Mouse (Mus musculus) forebrain, embryonic 13.5 days (tissue): ENCODE data around the gene Mfsd6. TPM values are rescaled to one million over a fixed set of nuclear protein-coding genes. Genes with fewer than 3 reads are reported as not detected.

ENCODE experiments used
- ATAC-seq: fragments of 200-750 bp; cut with Nextera tagmentation; 2 replicates; pipeline ENCODE4 v1.8.0; 2017
- H3K27ac ChIP-seq: fragments of 300-500 bp; sonication (generic); 2 replicates; pipeline ENCODE4 v1.5.1; 2015; ENCODE audit warnings: inconsistent platforms, mild to moderate bottlenecking, moderate library complexity
- H3K27me3 ChIP-seq: fragments of 300-500 bp; sonication (generic); 2 replicates; pipeline ENCODE4 v1.6.1; 2015; ENCODE audit warnings: mild to moderate bottlenecking, inconsistent platforms
- H3K36me3 ChIP-seq: fragments of 300-500 bp; sonication (generic); 2 replicates; pipeline ENCODE4 v1.6.1; 2015; ENCODE audit warnings: mild to moderate bottlenecking, inconsistent platforms; ENCODE audit not compliant: poor library complexity, severe bottlenecking
- H3K4me1 ChIP-seq: fragments of 300-500 bp; sonication (generic); 2 replicates; pipeline ENCODE4 v1.6.1; 2015; ENCODE audit warnings: inconsistent platforms
- H3K4me2 ChIP-seq: fragments of 300-500 bp; sonication (generic); 2 replicates; pipeline ENCODE4 v1.6.1; 2015; ENCODE audit warnings: inconsistent platforms, mild to moderate bottlenecking, moderate library complexity
- H3K4me3 ChIP-seq: fragments of 300-500 bp; sonication (generic); 2 replicates; pipeline ENCODE4 v1.5.1; 2015; ENCODE audit warnings: mild to moderate bottlenecking, inconsistent platforms
- H3K9ac ChIP-seq: fragments of 300-500 bp; sonication (generic); 2 replicates; pipeline ENCODE4 v1.6.1; 2015; ENCODE audit warnings: mild to moderate bottlenecking, inconsistent platforms
- H3K9me3 ChIP-seq: fragments of 300-500 bp; sonication (generic); replicated peaks from 2 replicates; pipeline ENCODE4 v1.6.1; 2016; ENCODE audit warnings: inconsistent platforms
- WGBS: fragments of 180-500 bp; shearing (Covaris S2); methylation state at CpG from one replicate; pipeline ENCODE4 v1.1.7; 2015; 5-methylcytosine and 5-hydroxymethylcytosine counted together
- polyA plus RNA-seq: library from polyadenylated mRNA; unstranded; fragments of >200 nt; fragmentation: Nextera tagmentation; extraction: Ambion mirVana; gene quantifications from 2 replicates; pipeline ENCODE4 v1.2.1, GENCODE M21; 2015

Gene Mfsd6
- polyA plus RNA-seq, 1 experiment from 2014 or later = 4.0 TPM

GRCm38 (mm10) chr1:52734208-52734607 is 6.9 kb upstream of the Mfsd6 start:
- no peak overlapping the region for H3K4me3 ChIP-seq
- H3K27ac ChIP-seq = no peak overlapping the region
- ATAC-seq = no peak
- H3K36me3 ChIP-seq = no peaks in the 10 kb centered on the region
- H3K27me3 ChIP-seq = no peaks in the 10 kb centered on the region
- no peak overlapping the region for H3K9ac ChIP-seq
- no peaks in the 10 kb centered on the region for H3K9me3 ChIP-seq
- H3K4me2 ChIP-seq = no peak overlapping the region
- 86% methylated on average over 4 of the region's 4 CpGs for WGBS
- H3K4me1 ChIP-seq = no peaks in the 10 kb centered on the region

GRCm38 (mm10) chr1:52730258-52730657 is 3.0 kb upstream of the Mfsd6 start:
- Histone ChIP-seq H3K9me3 (no peaks in the 10 kb centered on the region), H3K36me3 (no peaks in the 10 kb centered on the region), H3K27ac (no peak overlapping the region), H3K9ac (no peak overlapping the region), H3K4me3 (no peak overlapping the region), H3K27me3 (no peaks in the 10 kb centered on the region), H3K4me2 (no peak overlapping the region), H3K4me1 (peaks cover 5% of the 10 kb centered on the region; the same call in 1 of the 2 replicates)
- ATAC-seq = no peak
- WGBS = 72% methylated on average over 1 of the region's 1 CpGs

GRCm38 (mm10) chr1:52728857-52729489 is 1.7 kb upstream of the Mfsd6 start:
- no peaks in the 10 kb centered on the region for H3K27me3 ChIP-seq
- no peaks in the 10 kb centered on the region for H3K36me3 ChIP-seq
- no peaks in the 10 kb centered on the region for H3K9me3 ChIP-seq
- peaks cover 5% of the 10 kb centered on the region; the same call in 1 of the 2 replicates for H3K4me1 ChIP-seq
- no peak overlapping the region for H3K4me2 ChIP-seq
- ATAC-seq = no peak
- no peak overlapping the region for H3K4me3 ChIP-seq
- no peak overlapping the region for H3K27ac ChIP-seq
- no peak overlapping the region for H3K9ac ChIP-seq
- WGBS = 94% methylated on average over 5 of the region's 5 CpGs

GRCm38 (mm10) chr1:52726371-52727055 is 749 bp downstream of the Mfsd6 start:
- Histone ChIP-seq H3K4me2 (peak overlapping the region; percentile 85), H3K4me1 (peaks cover 5% of the 10 kb centered on the region; the same call in 1 of the 2 replicates), H3K4me3 (peak overlapping the region; percentile 87), H3K9me3 (no peaks in the 10 kb centered on the region), H3K36me3 (no peaks in the 10 kb centered on the region), H3K9ac (peak overlapping the region; percentile 93), H3K27ac (peak overlapping the region; percentile 91), H3K27me3 (no peaks in the 10 kb centered on the region)
- under 1% methylated on average over 53 of the region's 56 CpGs for WGBS
- peak; percentile 86 for ATAC-seq

GRCm38 (mm10) chr1:52722586-52722985 is 4.7 kb downstream of the Mfsd6 start:
- H3K27ac ChIP-seq = no peak overlapping the region
- WGBS = 66% methylated on average over 4 of the region's 4 CpGs
- ATAC-seq = no peak

GRCm38 (mm10) chr1:52719096-52719495 is 8.2 kb downstream of the Mfsd6 start:
- Histone ChIP-seq H3K4me1 (peaks cover 12% of the 10 kb centered on the region; the same call in 1 of the 2 replicates), H3K4me2 (no peak overlapping the region), H3K36me3 (no peaks in the 10 kb centered on the region), H3K27ac (no peak overlapping the region), H3K9me3 (no peaks in the 10 kb centered on the region), H3K4me3 (no peak overlapping the region), H3K9ac (no peak overlapping the region), H3K27me3 (no peaks in the 10 kb centered on the region)
- no peak for ATAC-seq
- WGBS = 62% methylated on average over 5 of the region's 5 CpGs

More at GRCm38 (mm10) chr1:52722586-52722985, 4.7 kb downstream of the Mfsd6 start:
- no peaks in the 10 kb centered on the region for H3K36me3 ChIP-seq
- H3K9me3 ChIP-seq = no peaks in the 10 kb centered on the region
- peaks cover 14% of the 10 kb centered on the region; the same call in 1 of the 2 replicates for H3K4me1 ChIP-seq
- H3K27me3 ChIP-seq = no peaks in the 10 kb centered on the region
- no peak overlapping the region for H3K4me3 ChIP-seq
- H3K9ac ChIP-seq = no peak overlapping the region
- no peak overlapping the region for H3K4me2 ChIP-seq

GRCm38 (mm10) chr1:52718068-52718748 is 9.1 kb downstream of the Mfsd6 start:
- Histone ChIP-seq H3K4me3 (no peak overlapping the region), H3K36me3 (no peaks in the 10 kb centered on the region), H3K9me3 (no peaks in the 10 kb centered on the region), H3K27ac (no peak overlapping the region), H3K4me2 (no peak overlapping the region), H3K4me1 (peaks cover 12% of the 10 kb centered on the region; the same call in 1 of the 2 replicates), H3K27me3 (no peaks in the 10 kb centered on the region), H3K9ac (no peak overlapping the region)
- peak; percentile 60; the same call in 1 of the 2 replicates for ATAC-seq
- 56% methylated on average over 3 of the region's 3 CpGs for WGBS

GRCm38 (mm10) chr1:52714451-52714850 is 12.8 kb downstream of the Mfsd6 start:
- H3K4me1 ChIP-seq = peaks cover 12% of the 10 kb centered on the region; the same call in 1 of the 2 replicates
- no peaks in the 10 kb centered on the region for H3K9me3 ChIP-seq
- H3K27ac ChIP-seq = no peak overlapping the region
- WGBS = 44% methylated on average over 1 of the region's 1 CpGs
- no peaks in the 10 kb centered on the region for H3K27me3 ChIP-seq
- H3K4me2 ChIP-seq = no peak overlapping the region
- no peaks in the 10 kb centered on the region for H3K36me3 ChIP-seq
- no peak overlapping the region for H3K9ac ChIP-seq
- no peak for ATAC-seq
- H3K4me3 ChIP-seq = no peak overlapping the region

- Histone ChIP-seq H3K9me3 (no peaks in the 10 kb centered on the region), H3K27me3 (no peaks in the 10 kb centered on the region), H3K4me2 (no peak overlapping the region), H3K27ac (no peak overlapping the region), H3K36me3 (no peaks in the 10 kb centered on the region), H3K9ac (no peak overlapping the region), H3K4me3 (no peak overlapping the region), H3K4me1 (peaks cover 12% of the 10 kb centered on the region; the same call in 1 of the 2 replicates)
- ATAC-seq = no peak
- WGBS = 63% methylated on average over 3 of the region's 3 CpGs
These were observed 13.2 kb downstream of the Mfsd6 start for GRCm38 (mm10) chr1:52714021-52714420.

GRCm38 (mm10) chr1:52708745-52709144 is 18.5 kb downstream of the Mfsd6 start:
- 89% methylated on average over 6 of the region's 6 CpGs for WGBS
- Histone ChIP-seq H3K9ac (no peak overlapping the region), H3K27ac (no peak overlapping the region), H3K4me2 (no peak overlapping the region), H3K27me3 (no peaks in the 10 kb centered on the region), H3K4me1 (no peaks in the 10 kb centered on the region), H3K36me3 (peaks cover 6% of the 10 kb centered on the region; the same call in 1 of the 2 replicates), H3K4me3 (no peak overlapping the region), H3K9me3 (no peaks in the 10 kb centered on the region)
- no peak for ATAC-seq

GRCm38 (mm10) chr1:52707030-52707429 is 20.2 kb downstream of the Mfsd6 start:
- peaks cover 6% of the 10 kb centered on the region; the same call in 1 of the 2 replicates for H3K36me3 ChIP-seq
- no peak for ATAC-seq
- H3K4me3 ChIP-seq = no peak overlapping the region
- no peaks in the 10 kb centered on the region for H3K27me3 ChIP-seq
- WGBS = 93% methylated on average over 3 of the region's 3 CpGs
- H3K9ac ChIP-seq = no peak overlapping the region
- no peaks in the 10 kb centered on the region for H3K4me1 ChIP-seq
- H3K27ac ChIP-seq = no peak overlapping the region
- H3K9me3 ChIP-seq = no peaks in the 10 kb centered on the region
- no peak overlapping the region for H3K4me2 ChIP-seq
